Mouse (Mus musculus): ENCODE results near the gene Ankrd31. TPM values are rescaled to one million over a fixed set of nuclear protein-coding genes. Genes with fewer than 3 reads are reported as not detected.
"Not testable (repeated sequence)": the region's sequence is repeated elsewhere in the genome, so short reads cannot be mapped to it uniquely, and the experiment has no call there.

Ankrd31 gene
- polyA plus RNA-seq, 1 experiment from 2014 or later, result not detected

GRCm38 (mm10) chr13:96742871-96743270 is 5.2 kb upstream of the Ankrd31 start:
- Histone ChIP-seq H3K27ac (no peak overlapping the region), H3K36me3 (no peaks in the 10 kb centered on the region), H3K4me2 (no peak overlapping the region), H3K9me3 (no peaks in the 10 kb centered on the region), H3K4me1 (no peaks in the 10 kb centered on the region), H3K4me3 (no peak overlapping the region), H3K27me3 (no peaks in the 10 kb centered on the region), H3K9ac (no peak overlapping the region)
- 83% methylated on average over 2 of the region's 2 CpGs for WGBS
- ATAC-seq (ENCODE audit: insufficient number of reproducible peaks, insufficient read depth, low FRiP score, low TSS enrichment, low read depth), result no peak

GRCm38 (mm10) chr13:96746055-96746454 is 2.0 kb upstream of the Ankrd31 start:
- WGBS, result 39% methylated on average over 6 of the region's 6 CpGs

GRCm38 (mm10) chr13:96749859-96750258 is 1.8 kb downstream of the Ankrd31 start:
- Histone ChIP-seq H3K27ac (no peak overlapping the region), H3K4me1 (no peaks in the 10 kb centered on the region), H3K36me3 (no peaks in the 10 kb centered on the region), H3K27me3 (no peaks in the 10 kb centered on the region), H3K9ac (no peak overlapping the region), H3K4me3 (no peak overlapping the region), H3K4me2 (no peak overlapping the region), H3K9me3 (no peaks in the 10 kb centered on the region)
- no peak for ATAC-seq (ENCODE audit: insufficient number of reproducible peaks, insufficient read depth, low FRiP score, low TSS enrichment, low read depth)
- 78% methylated on average over 6 of the region's 6 CpGs for WGBS

More at GRCm38 (mm10) chr13:96746055-96746454, 2.0 kb upstream of the Ankrd31 start:
- Histone ChIP-seq H3K9ac (no peak overlapping the region), H3K36me3 (no peaks in the 10 kb centered on the region), H3K27me3 (no peaks in the 10 kb centered on the region), H3K9me3 (no peaks in the 10 kb centered on the region), H3K4me3 (no peak overlapping the region), H3K4me1 (no peaks in the 10 kb centered on the region), H3K27ac (no peak overlapping the region; the same call in 1 of the 2 replicates), H3K4me2 (no peak overlapping the region)
- no peak for ATAC-seq (ENCODE audit: insufficient number of reproducible peaks, insufficient read depth, low FRiP score, low TSS enrichment, low read depth)

- no peak overlapping the region for H3K27ac ChIP-seq
- H3K4me3 ChIP-seq, result no peak overlapping the region
- no peaks in the 10 kb centered on the region for H3K4me1 ChIP-seq
- H3K27me3 ChIP-seq, result no peaks in the 10 kb centered on the region
- WGBS, result 77% methylated on average over 2 of the region's 2 CpGs
- no peaks in the 10 kb centered on the region for H3K36me3 ChIP-seq
- no peak overlapping the region for H3K4me2 ChIP-seq
- no peak for ATAC-seq (ENCODE audit: insufficient number of reproducible peaks, insufficient read depth, low FRiP score, low TSS enrichment, low read depth)
- no peak overlapping the region for H3K9ac ChIP-seq
- H3K9me3 ChIP-seq, result no peaks in the 10 kb centered on the region
Measured at GRCm38 (mm10) chr13:96760848-96761247, 12.8 kb downstream of the Ankrd31 start.

GRCm38 (mm10) chr13:96786071-96786470 is 38.0 kb downstream of the Ankrd31 start:
- not testable (repeated sequence) for H3K36me3 ChIP-seq; H3K9ac ChIP-seq; ATAC-seq (ENCODE audit: insufficient number of reproducible peaks, insufficient read depth, low FRiP score, low TSS enrichment, low read depth); H3K4me2 ChIP-seq; H3K27ac ChIP-seq; H3K27me3 ChIP-seq; H3K9me3 ChIP-seq; H3K4me3 ChIP-seq; H3K4me1 ChIP-seq
- WGBS, result 84% methylated on average over 5 of the region's 5 CpGs

GRCm38 (mm10) chr13:96793451-96793850 is 45.4 kb downstream of the Ankrd31 start:
- Histone ChIP-seq H3K4me3 (no peak overlapping the region), H3K9me3 (no peaks in the 10 kb centered on the region), H3K4me1 (no peaks in the 10 kb centered on the region), H3K9ac (no peak overlapping the region), H3K36me3 (no peaks in the 10 kb centered on the region), H3K4me2 (no peak overlapping the region), H3K27me3 (no peaks in the 10 kb centered on the region), H3K27ac (no peak overlapping the region)
- ATAC-seq (ENCODE audit: insufficient number of reproducible peaks, insufficient read depth, low FRiP score, low TSS enrichment, low read depth), result no peak
- WGBS, result 70% methylated on average over 2 of the region's 2 CpGs

GRCm38 (mm10) chr13:96795301-96795700 is 47.2 kb downstream of the Ankrd31 start:
- Histone ChIP-seq H3K4me2 (no peak overlapping the region), H3K9ac (no peak overlapping the region), H3K27ac (no peak overlapping the region), H3K4me3 (no peak overlapping the region), H3K4me1 (no peaks in the 10 kb centered on the region), H3K9me3 (no peaks in the 10 kb centered on the region), H3K27me3 (no peaks in the 10 kb centered on the region), H3K36me3 (no peaks in the 10 kb centered on the region)
- WGBS, result 76% methylated on average over 3 of the region's 3 CpGs
- no peak for ATAC-seq (ENCODE audit: insufficient number of reproducible peaks, insufficient read depth, low FRiP score, low TSS enrichment, low read depth)

GRCm38 (mm10) chr13:96797500-96797899 is 49.4 kb downstream of the Ankrd31 start:
- Histone ChIP-seq H3K36me3 (no peaks in the 10 kb centered on the region), H3K4me2 (no peak overlapping the region), H3K27me3 (no peaks in the 10 kb centered on the region), H3K27ac (no peak overlapping the region), H3K9me3 (no peaks in the 10 kb centered on the region), H3K9ac (no peak overlapping the region), H3K4me1 (no peaks in the 10 kb centered on the region), H3K4me3 (no peak overlapping the region)
- WGBS, result 25% methylated on average over 2 of the region's 2 CpGs
- no peak for ATAC-seq (ENCODE audit: insufficient number of reproducible peaks, insufficient read depth, low FRiP score, low TSS enrichment, low read depth)

- Histone ChIP-seq H3K27ac (no peak overlapping the region), H3K4me1 (no peaks in the 10 kb centered on the region), H3K9ac (no peak overlapping the region), H3K36me3 (no peaks in the 10 kb centered on the region), H3K4me3 (no peak overlapping the region), H3K9me3 (no peaks in the 10 kb centered on the region), H3K4me2 (no peak overlapping the region), H3K27me3 (no peaks in the 10 kb centered on the region)
- WGBS, result 82% methylated on average over 1 of the region's 1 CpGs
- no peak for ATAC-seq (ENCODE audit: insufficient number of reproducible peaks, insufficient read depth, low FRiP score, low TSS enrichment, low read depth)
Measured at GRCm38 (mm10) chr13:96849752-96850151, 101.7 kb downstream of the Ankrd31 start.

- Histone ChIP-seq H3K27me3 (no peaks in the 10 kb centered on the region), H3K4me2 (no peak overlapping the region), H3K36me3 (no peaks in the 10 kb centered on the region), H3K27ac (no peak overlapping the region), H3K4me3 (no peak overlapping the region), H3K9ac (no peak overlapping the region), H3K4me1 (no peaks in the 10 kb centered on the region), H3K9me3 (no peaks in the 10 kb centered on the region)
- 62% methylated on average over 2 of the region's 2 CpGs for WGBS
- no peak for ATAC-seq (ENCODE audit: insufficient number of reproducible peaks, insufficient read depth, low FRiP score, low TSS enrichment, low read depth)
Measured at GRCm38 (mm10) chr13:96852133-96852532, 104.1 kb downstream of the Ankrd31 start.

GRCm38 (mm10) chr13:96853256-96853655 is 105.2 kb downstream of the Ankrd31 start:
- no peak overlapping the region for H3K27ac ChIP-seq
- no peaks in the 10 kb centered on the region for H3K4me1 ChIP-seq
- no peaks in the 10 kb centered on the region for H3K36me3 ChIP-seq
- WGBS, result 60% methylated on average over 1 of the region's 1 CpGs
- no peaks in the 10 kb centered on the region for H3K9me3 ChIP-seq
- no peak for ATAC-seq (ENCODE audit: insufficient number of reproducible peaks, insufficient read depth, low FRiP score, low TSS enrichment, low read depth)
- no peak overlapping the region for H3K9ac ChIP-seq
- H3K4me3 ChIP-seq, result no peak overlapping the region
- H3K27me3 ChIP-seq, result no peaks in the 10 kb centered on the region
- H3K4me2 ChIP-seq, result no peak overlapping the region

- Histone ChIP-seq H3K4me1 (no peaks in the 10 kb centered on the region), H3K36me3 (no peaks in the 10 kb centered on the region), H3K4me3 (no peak overlapping the region), H3K4me2 (no peak overlapping the region), H3K27me3 (no peaks in the 10 kb centered on the region), H3K27ac (no peak overlapping the region), H3K9me3 (no peaks in the 10 kb centered on the region), H3K9ac (no peak overlapping the region)
- no peak for ATAC-seq (ENCODE audit: insufficient number of reproducible peaks, insufficient read depth, low FRiP score, low TSS enrichment, low read depth)
- WGBS, result 17% methylated on average over 3 of the region's 3 CpGs
Measured at GRCm38 (mm10) chr13:96855191-96855590, 107.1 kb downstream of the Ankrd31 start.

GRCm38 (mm10) chr13:96859161-96859560 is 111.1 kb downstream of the Ankrd31 start:
- 92% methylated on average over 3 of the region's 3 CpGs for WGBS
- H3K9ac ChIP-seq, result no peak overlapping the region
- H3K9me3 ChIP-seq, result no peaks in the 10 kb centered on the region
- H3K4me2 ChIP-seq, result no peak overlapping the region
- H3K36me3 ChIP-seq, result no peaks in the 10 kb centered on the region
- no peaks in the 10 kb centered on the region for H3K27me3 ChIP-seq
- no peak for ATAC-seq (ENCODE audit: insufficient number of reproducible peaks, insufficient read depth, low FRiP score, low TSS enrichment, low read depth)
- H3K27ac ChIP-seq, result no peak overlapping the region
- H3K4me3 ChIP-seq, result no peak overlapping the region
- no peaks in the 10 kb centered on the region for H3K4me1 ChIP-seq

All from embryonic facial prominence, embryonic 13.5 days (tissue).